Mouse (Mus musculus): ENCODE data around the gene Espnl. TPM values are rescaled to one million over a fixed set of nuclear protein-coding genes. Genes with fewer than 3 reads are reported as not detected.
A peak's percentile ranks its signal among the peaks of the same experiment; 100 is the strongest.

Gene Espnl
- polyA plus RNA-seq (2014; fragmentation: Nextera tagmentation; extraction: Ambion mirVana): 0.05 and 0.10 TPM in 2 replicates

DNA sequence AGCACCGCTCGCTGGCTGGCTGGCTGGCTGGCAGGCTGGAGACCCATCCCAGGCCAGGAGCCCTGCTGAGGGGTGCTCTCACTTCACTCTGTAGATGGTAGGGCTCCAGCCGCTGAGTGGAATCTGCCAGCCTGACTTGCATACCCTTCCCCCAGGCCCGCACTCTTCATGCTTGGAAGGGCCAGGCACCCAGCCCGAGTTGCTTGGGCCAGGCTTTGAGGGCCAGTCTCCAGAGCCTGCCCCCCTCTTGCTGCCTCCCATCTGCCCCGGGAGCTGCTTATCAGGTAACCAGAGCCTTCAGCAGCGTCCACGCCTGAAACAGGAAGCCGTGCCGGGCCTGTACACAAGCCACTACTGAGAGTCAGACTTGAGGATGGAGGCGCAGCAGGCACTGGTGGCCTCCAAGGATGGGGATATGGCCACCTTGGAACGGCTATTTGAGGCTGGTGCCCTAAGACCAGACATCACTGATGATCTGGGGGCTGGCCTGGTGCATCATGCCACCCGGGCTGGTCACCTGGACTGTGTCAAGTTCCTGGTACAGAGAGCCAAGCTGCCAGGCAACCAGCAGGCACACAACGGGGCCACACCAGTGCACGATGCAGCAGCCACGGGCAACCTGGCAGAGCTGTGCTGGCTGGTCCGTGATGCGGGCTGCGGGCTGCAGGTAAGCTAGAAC, at the start of gene Espnl:
TSS of gene Espnl (plus strand) at position 316 of the 679 bp plus-strand sequence.
- Histone ChIP-seq H3K4me3 (ENCODE audit: low read depth, low read length) (no peak within 1 kb of the TSS), H3K4me1 (replicated peaks; ENCODE audit: control insufficient read depth, insufficient read depth, low read length) (peaks cover 10% of the 10 kb centered on the region), H3K4me2 (no peak within 1 kb of the TSS), H3K36me3 (ENCODE audit: control insufficient read depth, insufficient read depth, low read length) (no peaks in the 10 kb centered on the region), H3K27ac (ENCODE audit: low read depth, low read length) (no peak within 1 kb of the TSS), H3K9ac (ENCODE audit: low read depth, low read length) (no peak within 1 kb of the TSS), H3K9me3 (ENCODE audit: control insufficient read depth, low read length) (no peaks in the 10 kb centered on the region), H3K27me3 (replicated peaks; ENCODE audit: control insufficient read depth, insufficient read depth, low read length) (no peaks in the 10 kb centered on the region)
- WGBS: 50% methylated on average over 19 of the region's 19 CpGs
- ATAC-seq (replicated peaks; ENCODE audit: low FRiP score): peak; percentile 63
- DNase-seq (ENCODE audit: low spot score): peak; percentile 49

DNA sequence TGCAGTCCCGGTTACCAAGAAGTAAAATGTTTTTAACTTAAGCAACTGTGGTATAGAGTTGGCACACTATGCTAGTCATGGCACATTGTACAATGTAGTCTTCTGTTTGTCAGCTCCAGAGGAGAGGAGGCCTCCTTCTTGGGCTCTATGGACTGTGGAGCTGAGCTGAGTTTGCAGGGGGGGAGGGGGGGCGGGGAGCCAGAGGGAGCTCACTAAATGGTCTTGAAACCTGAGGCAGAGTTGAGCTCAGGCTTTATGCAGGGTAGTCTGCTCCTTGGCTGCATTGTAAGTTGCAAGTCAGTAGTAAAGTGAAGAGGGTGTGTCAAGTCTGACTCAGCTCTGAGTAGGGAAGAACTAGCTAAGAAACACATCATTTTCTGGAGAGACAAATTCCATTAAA, 49.6 kb upstream of the Espnl start:
- H3K27ac ChIP-seq (ENCODE audit: low read depth, low read length): no peak overlapping the region
- H3K36me3 ChIP-seq (ENCODE audit: control insufficient read depth, insufficient read depth, low read length): peaks cover 5% of the 10 kb centered on the region; the same call in 1 of the 2 replicates
- no peaks in the 10 kb centered on the region for H3K4me1 ChIP-seq (replicated peaks; ENCODE audit: control insufficient read depth, insufficient read depth, low read length)
- no peaks in the 10 kb centered on the region for H3K27me3 ChIP-seq (replicated peaks; ENCODE audit: control insufficient read depth, insufficient read depth, low read length)
- H3K9me3 ChIP-seq (ENCODE audit: control insufficient read depth, low read length): no peaks in the 10 kb centered on the region
- no peak for ATAC-seq (replicated peaks; ENCODE audit: low FRiP score)
- H3K4me3 ChIP-seq (ENCODE audit: low read depth, low read length): no peak overlapping the region
- 80% methylated on average over 2 of the region's 2 CpGs for WGBS
- H3K9ac ChIP-seq (ENCODE audit: low read depth, low read length): no peak overlapping the region
- peak; percentile 12 for DNase-seq (ENCODE audit: low spot score)
- H3K4me2 ChIP-seq: no peak overlapping the region

DNA sequence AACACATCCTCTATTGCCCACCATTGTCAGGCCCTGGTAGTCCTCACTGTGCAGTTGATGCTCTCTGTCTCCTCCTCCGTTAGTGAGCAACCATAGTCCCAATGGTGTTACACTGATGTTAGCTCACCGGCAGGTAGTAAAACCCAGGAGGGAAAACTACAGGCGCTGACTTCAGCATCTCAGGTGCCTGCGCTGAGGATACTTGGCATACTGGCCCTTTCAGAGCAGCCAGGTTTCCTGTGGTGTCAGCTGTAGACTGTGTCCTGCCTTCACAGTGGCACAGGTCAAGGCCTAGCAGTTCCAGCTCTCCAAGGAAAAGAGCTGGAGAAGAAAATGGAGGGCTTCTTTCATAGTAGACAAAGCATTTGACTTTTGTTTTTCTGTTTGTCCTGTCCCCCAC, 45.3 kb upstream of the Espnl start:
- Histone ChIP-seq H3K27me3 (replicated peaks; ENCODE audit: control insufficient read depth, insufficient read depth, low read length) (no peaks in the 10 kb centered on the region), H3K27ac (ENCODE audit: low read depth, low read length) (no peak overlapping the region), H3K9ac (ENCODE audit: low read depth, low read length) (no peak overlapping the region), H3K4me3 (ENCODE audit: low read depth, low read length) (no peak overlapping the region), H3K4me2 (no peak overlapping the region), H3K4me1 (replicated peaks; ENCODE audit: control insufficient read depth, insufficient read depth, low read length) (no peaks in the 10 kb centered on the region), H3K36me3 (ENCODE audit: control insufficient read depth, insufficient read depth, low read length) (peaks cover 13% of the 10 kb centered on the region), H3K9me3 (ENCODE audit: control insufficient read depth, low read length) (no peaks in the 10 kb centered on the region)
- WGBS: 88% methylated on average over 4 of the region's 4 CpGs
- ATAC-seq (replicated peaks; ENCODE audit: low FRiP score) (no peak), DNase-seq (ENCODE audit: low spot score) (peak; percentile 27)

DNA sequence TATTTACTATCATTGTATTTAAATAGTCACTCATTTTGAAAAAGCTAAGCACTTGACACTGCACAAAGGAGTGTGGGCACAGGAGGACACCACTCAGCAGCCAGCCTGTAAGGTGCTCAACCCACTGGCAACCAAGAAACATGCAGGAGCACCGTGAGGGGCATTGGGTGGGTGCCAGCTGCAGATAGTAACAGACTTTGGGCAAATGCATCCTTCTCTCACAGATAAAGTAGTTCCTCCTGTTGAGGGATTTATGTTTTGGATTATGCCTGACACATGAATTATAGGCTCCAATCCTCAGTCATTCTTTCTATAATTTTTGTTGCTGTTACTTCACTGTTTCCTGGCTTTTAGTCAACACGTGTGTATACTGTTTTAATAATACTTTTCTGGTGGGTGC, 44.4 kb upstream of the Espnl start:
- Histone ChIP-seq H3K9ac (ENCODE audit: low read depth, low read length) (no peak overlapping the region), H3K9me3 (ENCODE audit: control insufficient read depth, low read length) (no peaks in the 10 kb centered on the region), H3K4me1 (replicated peaks; ENCODE audit: control insufficient read depth, insufficient read depth, low read length) (no peaks in the 10 kb centered on the region), H3K27me3 (replicated peaks; ENCODE audit: control insufficient read depth, insufficient read depth, low read length) (no peaks in the 10 kb centered on the region), H3K27ac (ENCODE audit: low read depth, low read length) (no peak overlapping the region), H3K4me3 (ENCODE audit: low read depth, low read length) (no peak overlapping the region), H3K36me3 (ENCODE audit: control insufficient read depth, insufficient read depth, low read length) (peaks cover 13% of the 10 kb centered on the region), H3K4me2 (no peak overlapping the region)
- ATAC-seq (replicated peaks; ENCODE audit: low FRiP score) (no peak), DNase-seq (ENCODE audit: low spot score) (no peak)
- WGBS: 70% methylated on average over 2 of the region's 2 CpGs

DNA sequence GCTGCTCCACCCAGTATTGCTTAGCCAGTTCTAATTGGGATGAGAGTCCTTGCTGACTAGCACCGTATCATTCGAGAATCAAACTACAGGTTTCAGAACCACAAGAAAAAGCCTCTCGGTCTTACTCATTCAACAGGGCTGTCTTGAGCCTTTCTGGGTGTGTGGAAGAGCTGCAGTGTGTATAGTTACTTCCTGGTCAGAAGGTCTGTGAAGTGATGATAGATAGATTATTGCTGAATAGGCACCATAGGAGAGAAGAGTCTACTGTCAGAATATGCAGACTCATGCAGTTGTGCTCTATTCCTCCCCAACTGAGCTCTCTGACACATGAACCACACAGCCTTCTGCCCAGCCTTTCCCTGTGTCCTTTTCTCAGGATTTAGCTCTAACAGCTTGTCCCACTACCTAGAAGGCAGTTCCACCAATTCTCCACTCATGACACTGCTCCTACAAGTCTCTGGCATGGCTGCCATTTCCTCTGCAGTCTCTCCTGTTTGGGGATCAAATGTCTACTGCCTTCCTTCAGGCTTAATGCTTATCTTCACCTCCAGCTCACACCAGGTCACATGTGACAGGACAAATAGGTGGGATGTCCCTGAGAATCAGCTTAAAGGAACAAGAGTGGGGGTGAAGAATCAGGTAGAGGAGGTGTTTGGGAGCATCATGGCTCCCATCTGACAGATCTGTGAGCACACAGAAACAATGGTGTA, 43.3 kb upstream of the Espnl start:
- Histone ChIP-seq H3K4me2 (no peak overlapping the region), H3K4me3 (ENCODE audit: low read depth, low read length) (no peak overlapping the region), H3K9ac (ENCODE audit: low read depth, low read length) (no peak overlapping the region), H3K27me3 (replicated peaks; ENCODE audit: control insufficient read depth, insufficient read depth, low read length) (no peaks in the 10 kb centered on the region), H3K36me3 (ENCODE audit: control insufficient read depth, insufficient read depth, low read length) (peaks cover 16% of the 10 kb centered on the region), H3K4me1 (replicated peaks; ENCODE audit: control insufficient read depth, insufficient read depth, low read length) (no peaks in the 10 kb centered on the region), H3K27ac (ENCODE audit: low read depth, low read length) (no peak overlapping the region), H3K9me3 (ENCODE audit: control insufficient read depth, low read length) (no peaks in the 10 kb centered on the region)
- ATAC-seq (replicated peaks; ENCODE audit: low FRiP score): peak; percentile 71
- no peak for DNase-seq (ENCODE audit: low spot score)
- WGBS: 90% methylated on average over 3 of the region's 3 CpGs

DNA sequence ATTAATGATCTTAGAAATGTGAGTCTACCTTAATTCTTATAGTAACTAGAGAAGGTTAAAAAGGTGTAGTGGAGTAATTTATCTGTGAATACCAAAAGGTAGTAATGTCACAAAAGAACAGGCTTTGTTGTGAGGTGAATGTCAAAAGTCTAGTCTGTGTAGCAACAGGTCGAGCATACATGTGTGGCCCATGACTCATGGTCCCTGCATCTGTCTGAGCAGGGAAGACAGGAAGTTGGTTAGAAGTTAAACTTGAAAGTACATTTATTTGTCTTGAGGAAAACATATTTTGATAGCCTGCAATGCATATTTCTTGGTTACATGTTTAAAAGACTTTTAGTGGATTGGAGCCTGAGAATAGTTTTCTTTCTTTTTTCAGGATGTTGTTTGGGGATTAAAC, 42.7 kb upstream of the Espnl start:
- H3K4me2 ChIP-seq: no peak overlapping the region
- no peaks in the 10 kb centered on the region for H3K4me1 ChIP-seq (replicated peaks; ENCODE audit: control insufficient read depth, insufficient read depth, low read length)
- WGBS: 69% methylated on average over 1 of the region's 1 CpGs
- H3K27ac ChIP-seq (ENCODE audit: low read depth, low read length): no peak overlapping the region
- no peaks in the 10 kb centered on the region for H3K27me3 ChIP-seq (replicated peaks; ENCODE audit: control insufficient read depth, insufficient read depth, low read length)
- H3K9ac ChIP-seq (ENCODE audit: low read depth, low read length): no peak overlapping the region
- DNase-seq (ENCODE audit: low spot score) (no peak), ATAC-seq (replicated peaks; ENCODE audit: low FRiP score) (no peak)
- H3K36me3 ChIP-seq (ENCODE audit: control insufficient read depth, insufficient read depth, low read length): peaks cover 16% of the 10 kb centered on the region
- no peak overlapping the region for H3K4me3 ChIP-seq (ENCODE audit: low read depth, low read length)
- no peaks in the 10 kb centered on the region for H3K9me3 ChIP-seq (ENCODE audit: control insufficient read depth, low read length)

DNA sequence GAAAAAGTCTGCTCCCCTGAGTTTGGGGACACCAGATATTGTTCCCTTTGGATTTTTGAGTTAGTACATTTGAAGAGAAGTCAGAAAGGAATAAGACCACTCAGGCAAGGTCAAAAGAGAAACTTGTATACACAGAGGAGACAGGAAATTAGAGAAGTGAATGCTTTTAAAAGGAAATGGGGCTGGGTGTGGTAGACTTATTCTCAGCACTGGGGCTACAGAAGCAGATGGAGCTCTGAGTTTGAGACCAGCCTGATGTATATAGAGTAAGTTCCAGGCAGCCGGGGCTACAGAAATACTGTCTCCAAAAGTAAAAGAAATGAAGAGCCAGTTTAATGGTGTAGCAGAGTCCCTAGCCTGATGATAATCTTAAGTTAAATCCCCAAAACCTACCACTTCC, 39.3 kb upstream of the Espnl start:
- H3K9ac ChIP-seq (ENCODE audit: low read depth, low read length): no peak overlapping the region
- H3K36me3 ChIP-seq (ENCODE audit: control insufficient read depth, insufficient read depth, low read length): peaks cover 26% of the 10 kb centered on the region
- no peak overlapping the region for H3K4me3 ChIP-seq (ENCODE audit: low read depth, low read length)
- no peak overlapping the region for H3K27ac ChIP-seq (ENCODE audit: low read depth, low read length)
- H3K4me1 ChIP-seq (replicated peaks; ENCODE audit: control insufficient read depth, insufficient read depth, low read length): no peaks in the 10 kb centered on the region
- no peaks in the 10 kb centered on the region for H3K9me3 ChIP-seq (ENCODE audit: control insufficient read depth, low read length)
- 80% methylated on average over 1 of the region's 1 CpGs for WGBS
- no peak overlapping the region for H3K4me2 ChIP-seq
- DNase-seq (ENCODE audit: low spot score) (no peak), ATAC-seq (replicated peaks; ENCODE audit: low FRiP score) (no peak)
- no peaks in the 10 kb centered on the region for H3K27me3 ChIP-seq (replicated peaks; ENCODE audit: control insufficient read depth, insufficient read depth, low read length)

DNA sequence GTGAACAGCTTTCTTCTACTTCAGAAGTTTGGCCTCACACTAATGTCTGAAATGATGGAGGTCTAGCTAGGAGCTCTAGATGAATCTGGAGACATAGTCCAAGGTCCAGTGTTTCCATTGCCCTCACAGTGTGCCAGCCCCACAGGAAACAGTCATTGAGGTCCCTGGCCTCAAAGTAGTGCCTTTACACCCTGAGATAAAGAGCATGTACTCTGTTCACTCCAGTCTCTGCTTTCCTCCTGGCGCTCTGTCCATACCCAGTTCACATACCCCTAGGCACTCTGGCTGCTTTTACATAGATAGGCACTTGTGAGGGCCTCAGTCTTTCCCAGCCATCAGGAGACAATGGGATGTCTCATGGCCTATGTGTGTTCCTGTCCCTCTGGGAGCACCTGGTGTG, 32.5 kb upstream of the Espnl start:
- H3K4me3 ChIP-seq (ENCODE audit: low read depth, low read length): no peak overlapping the region
- H3K4me2 ChIP-seq: no peak overlapping the region
- no peaks in the 10 kb centered on the region for H3K27me3 ChIP-seq (replicated peaks; ENCODE audit: control insufficient read depth, insufficient read depth, low read length)
- 95% methylated on average over 1 of the region's 1 CpGs for WGBS
- H3K9me3 ChIP-seq (ENCODE audit: control insufficient read depth, low read length): no peaks in the 10 kb centered on the region
- H3K9ac ChIP-seq (ENCODE audit: low read depth, low read length): no peak overlapping the region
- H3K27ac ChIP-seq (ENCODE audit: low read depth, low read length): no peak overlapping the region
- H3K4me1 ChIP-seq (replicated peaks; ENCODE audit: control insufficient read depth, insufficient read depth, low read length): no peaks in the 10 kb centered on the region
- ATAC-seq (replicated peaks; ENCODE audit: low FRiP score) (no peak), DNase-seq (ENCODE audit: low spot score) (no peak)
- H3K36me3 ChIP-seq (ENCODE audit: control insufficient read depth, insufficient read depth, low read length): peaks cover 16% of the 10 kb centered on the region; the same call in 1 of the 2 replicates

Measured in liver, embryonic 11.5 days (tissue).